Mouse (Mus musculus) gastrocnemius, postnatal 36 days (tissue): ENCODE measurements around the gene Fgfr4. TPM values are rescaled to one million over a fixed set of nuclear protein-coding genes. Genes with fewer than 3 reads are reported as not detected.

Experiments used
- DNase-seq, 2 experiments: peaks; one replicate each; pipeline ENCODE4 v3.0.0; 2022
- intact Hi-C: fragments of 180-260 bp; cut with DNase I; formaldehyde crosslinking; loops from one replicate; pipeline ENCODE4 v1.15.1; 2025
- total RNA-seq, 2 experiments: library from RNA; stranded (reverse); gene quantifications; 2 replicates each; pipeline ENCODE4 v1.2.3; 2021

Fgfr4 gene
- total RNA-seq, 2 experiments from 2014 or later, result 2.3 to 2.9 TPM

GRCm38 (mm10) chr13:55205448-55206205, 53.2 kb downstream of the Fgfr4 start:
- intact Hi-C loops, result loop anchor here (2.0 kb wide), 1 partner anchor 13 kb away; no protein-coding TSS in a partner anchor
- DNase-seq, result no peak

- intact Hi-C loops, result no loop called here
- DNase-seq, result peak; percentile 12 to 37
Observed at GRCm38 (mm10) chr13:55208837-55209648, 56.6 kb downstream of the Fgfr4 start.

- DNase-seq, result no peak
- intact Hi-C loops, result no loop called here
Observed at GRCm38 (mm10) chr13:55209649-55210192, 57.3 kb downstream of the Fgfr4 start, which contains the start of gene Nsd1. TSS of gene Nsd1 (plus strand) at chr13:55209782.

- intact Hi-C loops, result no loop called here
- peak; percentile 37 to 60 for DNase-seq
Observed at GRCm38 (mm10) chr13:55210193-55210970, 57.9 kb downstream of the Fgfr4 start.

- DNase-seq, result no peak
- intact Hi-C loops, result no loop called here
Observed at GRCm38 (mm10) chr13:55210971-55211220, 58.5 kb downstream of the Fgfr4 start.

- peak; percentile 84 to 88 for DNase-seq
- intact Hi-C loops, result no loop called here
Observed at GRCm38 (mm10) chr13:55211221-55212010, 59.0 kb downstream of the Fgfr4 start.

GRCm38 (mm10) chr13:55212011-55212360, 59.5 kb downstream of the Fgfr4 start:
- intact Hi-C loops, result no loop called here
- no peak for DNase-seq

- intact Hi-C loops, result no loop called here
- peak; percentile 38 to 85 for DNase-seq
Observed at GRCm38 (mm10) chr13:55212361-55213137, 60.1 kb downstream of the Fgfr4 start.

GRCm38 (mm10) chr13:55213138-55213806, 60.8 kb downstream of the Fgfr4 start:
- DNase-seq, result no peak
- intact Hi-C loops, result no loop called here

Other genes starting within 250 kb of the Fgfr4 start
- gene Unc5a, start 203.2 kb upstream of the Fgfr4 start, total RNA-seq, result 1 to 10 TPM; 7.1 to 8.6 TPM
- gene Hk3, start 131.3 kb upstream of the Fgfr4 start, total RNA-seq, result under 1 TPM; 0.18 to 0.74 TPM
- gene Uimc1, start 52.3 kb upstream of the Fgfr4 start, total RNA-seq, result 10 to 100 TPM; 10.6 to 11.4 TPM
- 10 to 100 TPM; 10.1 to 11.8 TPM for gene Zfp346, start 47.3 kb upstream of the Fgfr4 start, total RNA-seq
- gene Gm17617, start 19.1 kb upstream of the Fgfr4 start, total RNA-seq, result not detected
- gene Nsd1, start 57.1 kb downstream of the Fgfr4 start, total RNA-seq, result 10 to 100 TPM; 45.7 to 50.8 TPM
- 10 to 100 TPM; 21.6 to 23.6 TPM for gene Prelid1, start 167.9 kb downstream of the Fgfr4 start, total RNA-seq
- gene Rab24, start 169.3 kb downstream of the Fgfr4 start, total RNA-seq, result 10 to 100 TPM; 27.0 to 30.9 TPM
- gene Mxd3, start 177.2 kb downstream of the Fgfr4 start, total RNA-seq, result under 1 TPM; 0.38 to 0.54 TPM
- gene Lman2, start 210.1 kb downstream of the Fgfr4 start, total RNA-seq, result 10 to 100 TPM; 34.5 to 36.2 TPM
- gene Rgs14, start 217.1 kb downstream of the Fgfr4 start, total RNA-seq, result under 1 TPM; 0.27 to 0.48 TPM
- gene Slc34a1, start 245.5 kb downstream of the Fgfr4 start, total RNA-seq, result not detected